Mouse (Mus musculus): ENCODE results near the gene Man1a. TPM values are rescaled to one million over a fixed set of nuclear protein-coding genes. Genes with fewer than 3 reads are reported as not detected.

Gene Man1a
- total RNA-seq, 2 experiments from 2014 or later: 9.3 to 15.8 TPM

DNA sequence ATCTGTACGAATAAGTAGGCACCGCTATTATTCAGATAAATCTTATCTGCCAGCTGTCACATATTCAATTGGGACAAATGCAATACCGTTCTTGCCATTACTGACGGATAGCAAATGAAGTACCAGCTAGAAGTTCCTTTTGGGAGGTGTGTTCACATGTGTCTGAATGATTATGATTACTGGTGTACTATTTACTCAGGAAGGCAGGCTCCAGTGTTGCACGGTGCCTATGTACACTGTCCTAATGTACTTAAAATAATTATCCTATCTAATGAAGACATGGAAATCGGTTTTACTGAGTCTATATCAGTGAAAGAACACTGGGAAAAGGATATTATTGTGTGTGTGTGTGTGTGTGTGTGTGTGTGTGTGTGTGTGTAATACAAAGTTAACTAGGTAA, 160.7 kb downstream of the Man1a start:
- no peak for DNase-seq

DNA sequence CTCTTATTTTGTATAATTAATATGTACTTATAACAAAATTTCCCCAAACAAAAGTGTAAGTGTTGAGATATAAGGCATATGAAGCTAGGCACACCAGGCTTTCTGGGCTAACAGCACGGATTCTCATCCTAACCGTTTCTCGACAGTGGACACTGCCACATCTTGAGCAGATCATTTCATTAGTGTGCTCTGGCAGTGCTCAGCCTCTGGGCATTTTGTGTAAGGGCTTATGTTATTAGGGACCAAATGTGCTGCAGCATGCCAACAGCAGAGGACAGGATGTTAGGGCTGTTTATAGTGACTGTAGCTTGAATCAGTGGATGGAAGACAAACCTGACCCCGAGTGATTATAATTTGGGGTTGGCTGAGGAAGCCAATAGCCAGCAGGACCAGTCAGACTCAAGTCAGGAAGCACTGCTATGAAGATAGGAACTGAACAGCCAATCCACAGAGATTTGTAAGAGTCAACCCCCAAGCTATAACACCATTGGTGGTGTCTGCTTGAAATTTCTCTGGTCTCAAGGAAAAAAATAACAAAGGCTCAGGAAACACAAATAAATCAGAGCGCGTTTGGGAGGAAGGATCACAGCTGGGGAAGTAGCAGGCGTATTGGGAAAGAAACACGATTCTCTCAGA, 161.3 kb downstream of the Man1a start:
- DNase-seq: no peak

GRCm38 (mm10) chr10:53913546-53914312, 162.7 kb downstream of the Man1a start:
- DNase-seq: no peak

GRCm38 (mm10) chr10:53889512-53889911, 186.9 kb downstream of the Man1a start:
- no peak for DNase-seq

DNA sequence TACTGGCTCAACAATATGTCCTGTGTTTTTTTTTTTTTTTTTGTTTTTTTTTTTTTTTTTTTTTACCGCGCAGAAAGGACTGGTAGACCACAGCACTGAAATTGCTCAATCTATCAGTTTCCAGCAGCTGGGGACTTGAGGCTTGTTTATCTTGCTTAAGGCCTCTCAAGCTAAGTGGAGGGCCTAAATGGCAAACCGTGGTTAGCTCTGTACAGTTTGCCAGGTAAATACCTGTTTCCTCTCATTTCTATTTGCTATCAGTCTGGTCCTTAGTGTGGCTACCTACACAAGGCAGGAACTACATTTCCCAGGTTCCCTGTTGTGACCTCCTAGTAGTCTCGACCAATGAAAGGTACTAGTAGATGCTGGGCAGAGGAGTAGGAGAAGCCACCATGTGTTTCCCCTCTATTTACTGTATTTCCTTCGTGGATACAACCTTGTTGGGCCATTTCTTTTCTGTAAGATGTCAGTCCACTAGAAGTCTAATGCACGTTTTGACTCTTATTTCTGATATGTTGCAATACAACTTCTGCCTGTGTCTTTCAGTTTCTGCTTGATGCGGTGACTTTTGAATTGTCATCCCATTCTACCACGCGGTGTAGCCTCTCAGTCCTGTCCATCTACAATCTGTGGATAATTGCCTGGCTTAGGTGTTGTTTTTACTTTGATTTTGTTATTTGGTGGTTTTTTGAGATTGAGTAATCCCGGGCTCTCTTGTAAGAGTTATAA, 187.9 kb downstream of the Man1a start:
- no peak for DNase-seq

- DNase-seq: no peak
These were observed 189.9 kb downstream of the Man1a start for GRCm38 (mm10) chr10:53886475-53886874.

GRCm38 (mm10) chr10:53881310-53881709, 195.1 kb downstream of the Man1a start:
- no peak for DNase-seq

GRCm38 (mm10) chr10:53875896-53876295, 200.5 kb downstream of the Man1a start:
- peak; percentile 78 for DNase-seq

GRCm38 (mm10) chr10:53874191-53874590, 202.2 kb downstream of the Man1a start:
- no peak for DNase-seq

DNA sequence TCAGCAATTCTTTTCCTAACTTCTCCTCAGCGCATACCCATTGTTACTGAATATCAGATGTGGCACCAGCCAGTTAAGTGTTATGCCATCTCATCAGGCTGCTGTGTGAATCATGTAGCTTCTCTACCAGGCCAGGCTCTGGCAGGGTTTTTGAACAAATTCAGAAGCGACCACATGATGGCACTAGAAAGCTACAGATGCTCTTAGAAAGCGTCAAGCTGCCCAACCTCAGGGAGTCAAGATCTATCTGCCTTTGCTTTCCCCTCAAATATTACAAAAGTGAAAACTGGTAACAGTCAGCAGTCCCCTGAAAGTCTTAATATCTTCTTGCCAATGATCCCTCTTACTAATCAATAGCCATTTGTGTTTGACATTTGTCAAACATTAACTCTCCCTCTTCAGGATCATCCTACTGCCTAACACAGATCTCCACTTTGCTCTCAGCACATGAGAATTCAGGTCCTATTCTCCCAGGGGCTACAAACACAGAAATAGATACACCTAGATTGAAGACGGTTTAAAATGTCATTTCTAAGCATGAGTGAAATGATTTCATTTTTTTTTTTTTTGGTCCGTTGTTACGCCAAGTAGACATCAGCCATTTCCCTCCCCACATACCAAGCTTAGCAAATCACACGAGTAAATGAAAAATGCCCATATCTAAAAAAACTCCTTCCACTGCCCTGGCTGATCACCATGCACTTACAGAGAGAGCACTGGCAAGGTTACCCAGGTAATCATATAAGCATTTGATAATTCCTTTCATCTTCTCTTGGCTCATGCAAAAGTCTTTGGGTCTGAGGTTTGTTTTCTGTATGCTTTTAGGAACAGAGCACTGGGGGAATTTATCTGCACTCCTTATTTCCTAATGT, 212.7 kb downstream of the Man1a start:
- no peak for DNase-seq

DNA sequence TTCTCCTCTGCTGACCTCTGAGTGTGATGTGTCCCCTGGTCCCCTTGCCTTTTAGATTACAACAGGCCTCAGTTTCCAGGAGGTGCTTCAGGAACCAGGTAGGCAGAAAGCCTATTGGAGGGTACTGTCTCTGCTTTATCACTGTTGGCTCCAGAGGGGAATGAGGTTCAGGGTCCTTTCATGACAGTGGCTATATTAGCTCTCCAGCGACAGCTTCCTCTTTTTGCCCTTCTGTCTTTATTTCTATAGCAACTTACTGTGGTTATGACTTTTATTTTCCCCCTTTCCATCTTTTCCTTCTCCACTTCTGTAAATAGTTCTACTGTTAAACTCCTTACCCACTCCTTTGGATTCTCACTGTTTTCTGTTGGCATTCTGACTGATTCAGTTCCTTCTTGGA, 216.5 kb downstream of the Man1a start:
- DNase-seq: no peak

DNA sequence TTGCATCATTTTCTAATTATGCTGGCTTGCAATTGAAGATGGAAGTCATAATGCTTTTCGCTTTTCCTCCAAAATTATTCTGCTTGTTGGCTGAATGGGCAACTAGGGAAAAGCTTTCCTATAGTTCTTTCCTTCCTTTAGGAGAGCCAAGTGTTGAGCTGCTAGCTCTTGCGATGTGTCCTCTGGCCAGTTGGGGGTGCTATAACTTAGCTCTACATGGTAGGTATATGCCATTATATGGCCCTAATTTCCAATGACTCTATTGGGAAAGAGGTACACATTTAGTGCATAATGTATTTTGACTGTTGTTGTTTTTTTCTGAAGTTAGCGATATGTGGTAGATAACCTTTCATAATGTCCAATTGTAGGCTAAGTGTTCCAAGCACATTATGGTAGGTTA, 217.2 kb downstream of the Man1a start:
- no peak for DNase-seq

Data from gastrocnemius, postnatal 25 days (tissue).